Mouse (Mus musculus): Measurements from ENCODE around the gene Parp4.

Parp4 gene

GRCm38 (mm10) chr14:56575416-56575815 lies at the start of gene Parp4, which contains the start of gene Cenpj:
Gene Parp4, plus strand, starts transcription at chr14:56575619.
Gene Cenpj, minus strand, starts transcription at chr14:56575425.
- peak; percentile 43 for DNase-seq

DNA sequence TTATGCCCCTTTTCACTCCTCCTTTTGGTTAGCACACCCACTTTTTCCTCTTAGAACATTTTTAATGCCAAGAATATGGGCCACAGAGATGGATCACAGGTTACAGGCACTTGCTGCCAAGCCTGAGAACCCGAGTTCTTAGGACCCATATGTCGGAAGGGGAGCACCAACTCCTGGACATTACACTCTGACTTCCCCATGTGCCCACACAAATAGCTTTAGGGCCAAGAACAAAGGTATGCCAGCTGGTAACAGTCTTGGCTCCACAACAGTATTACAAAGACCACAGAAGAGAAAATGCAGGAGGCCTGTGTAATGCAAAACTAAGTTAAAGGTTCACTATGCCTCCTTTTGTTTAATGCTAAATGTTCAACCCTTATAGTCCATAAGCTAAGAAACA lies 44.6 kb upstream of the Parp4 start:
- DNase-seq, result no peak

DNA sequence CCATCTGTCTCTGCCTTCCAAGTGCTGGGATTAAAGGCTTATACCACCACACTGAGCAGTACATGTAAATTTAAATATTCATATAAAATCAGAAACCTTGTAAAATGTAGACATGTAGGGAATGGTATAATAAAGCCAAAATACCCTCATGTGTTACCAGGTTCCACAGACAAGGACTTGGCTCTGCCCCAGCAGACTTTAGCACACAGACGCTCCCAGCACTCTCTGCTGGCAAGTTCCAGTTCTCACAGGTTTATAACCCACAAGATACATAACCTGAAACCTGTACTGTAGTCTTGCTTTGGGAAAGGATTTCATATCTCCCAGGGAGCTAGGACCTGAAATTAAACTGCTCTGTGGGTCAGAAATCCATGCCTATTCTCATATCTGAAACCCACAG lies 30.5 kb upstream of the Parp4 start:
- no peak for DNase-seq

DNA sequence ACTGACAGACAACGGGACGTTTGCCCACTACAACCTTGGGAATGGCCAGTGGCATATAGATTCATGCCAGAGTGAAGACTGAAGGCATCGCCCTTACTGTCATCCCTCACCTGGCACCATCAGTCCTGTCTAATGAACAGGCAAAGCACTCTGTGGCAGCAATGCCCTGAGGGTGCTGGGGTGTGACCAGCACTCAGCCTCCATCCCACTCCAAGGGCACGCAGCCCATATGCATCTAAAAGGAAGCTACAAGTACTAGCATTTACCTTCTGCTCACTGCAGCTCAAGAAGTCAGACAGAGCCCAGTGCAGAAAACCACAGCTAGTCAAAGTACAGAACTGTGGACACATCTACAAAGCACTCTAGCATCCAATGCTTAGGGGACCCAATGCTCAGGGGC lies 29.9 kb upstream of the Parp4 start:
- DNase-seq, result no peak

GRCm38 (mm10) chr14:56550960-56551359 lies 24.5 kb upstream of the Parp4 start:
- no peak for DNase-seq

- DNase-seq, result no peak
Measured at GRCm38 (mm10) chr14:56552924-56553323, 22.5 kb upstream of the Parp4 start.

- no peak for DNase-seq
Measured at GRCm38 (mm10) chr14:56553331-56553730, 22.1 kb upstream of the Parp4 start.

DNA sequence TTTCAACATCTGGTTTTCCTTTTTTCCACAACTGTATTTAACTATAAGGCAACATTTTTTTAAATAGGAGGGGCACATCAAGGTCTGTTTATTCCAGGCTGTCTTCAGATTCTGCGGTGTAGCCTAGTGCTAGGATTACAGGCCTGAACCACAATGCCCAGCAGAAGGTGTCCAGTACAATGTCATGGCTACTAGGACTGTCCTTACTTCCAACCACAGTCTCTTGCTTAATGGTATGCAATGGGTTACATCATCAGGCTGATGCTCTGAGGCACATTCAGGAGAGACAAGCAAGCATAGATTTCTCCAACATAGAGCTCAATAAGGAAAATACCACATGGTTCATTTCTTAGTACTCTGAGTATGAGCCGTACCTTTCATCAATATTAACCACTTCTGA lies 20.7 kb upstream of the Parp4 start:
- no peak for DNase-seq

- DNase-seq, result no peak
Measured at GRCm38 (mm10) chr14:56559134-56559533, 16.3 kb upstream of the Parp4 start.

- no peak for DNase-seq
Measured at GRCm38 (mm10) chr14:56567476-56567875, 7.9 kb upstream of the Parp4 start.

DNA sequence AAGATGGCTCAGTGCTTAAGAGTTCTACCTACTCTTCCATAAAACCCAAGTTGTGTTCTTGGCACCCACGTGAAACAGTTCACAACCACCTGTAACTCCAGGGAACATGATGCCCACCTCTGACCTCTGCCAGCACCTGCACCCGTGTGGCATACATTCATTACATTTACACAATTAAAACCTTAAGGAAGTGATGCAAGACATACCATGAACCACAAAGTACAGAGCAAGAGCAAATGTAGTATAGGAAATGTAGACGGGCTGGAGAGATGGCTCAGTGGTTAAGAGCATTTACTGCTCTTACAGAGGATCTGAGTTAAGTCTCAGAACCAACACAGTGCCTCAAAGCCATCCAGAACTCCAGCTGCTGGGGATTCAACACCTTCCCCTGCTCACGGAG lies 6.4 kb upstream of the Parp4 start:
- no peak for DNase-seq

DNA sequence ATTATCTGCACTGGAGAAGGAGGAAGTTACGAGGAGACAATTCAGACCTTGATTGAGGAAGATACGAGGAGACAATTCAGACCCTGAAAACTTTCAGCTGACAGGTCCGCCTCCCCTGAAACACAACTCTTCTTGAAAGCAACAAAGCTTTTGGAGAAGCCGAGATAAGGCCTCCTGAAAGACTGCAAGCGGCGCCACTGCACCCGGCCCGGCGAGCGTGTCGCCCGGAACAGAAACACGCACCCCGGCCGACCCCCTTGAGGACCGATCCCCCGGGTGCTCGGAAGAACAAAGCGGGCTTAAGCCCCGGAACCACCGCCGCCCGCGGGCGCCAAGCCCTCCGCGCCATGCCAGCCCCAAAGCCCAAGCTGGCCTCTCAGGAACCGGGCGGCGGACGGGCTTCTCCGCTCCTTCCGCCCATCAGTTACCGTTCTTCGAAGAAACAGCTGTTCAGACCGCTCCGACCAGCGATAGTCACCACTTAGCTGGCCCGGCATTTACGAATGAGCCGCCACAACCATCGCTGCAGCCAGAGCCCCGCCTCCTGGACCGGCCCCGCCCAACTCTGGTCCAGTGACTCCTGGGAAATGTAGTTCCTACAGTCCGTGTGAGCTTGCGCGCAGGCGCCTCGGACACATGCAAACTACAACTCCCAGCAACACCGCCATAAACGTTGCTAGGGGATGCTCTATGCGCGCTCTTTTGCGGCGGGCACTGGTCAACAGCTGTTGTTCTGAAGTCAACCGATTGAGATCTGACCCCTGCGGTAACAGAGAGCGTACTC lies 3.9 kb upstream of the Parp4 start:
- peak; percentile 93 for DNase-seq

DNA sequence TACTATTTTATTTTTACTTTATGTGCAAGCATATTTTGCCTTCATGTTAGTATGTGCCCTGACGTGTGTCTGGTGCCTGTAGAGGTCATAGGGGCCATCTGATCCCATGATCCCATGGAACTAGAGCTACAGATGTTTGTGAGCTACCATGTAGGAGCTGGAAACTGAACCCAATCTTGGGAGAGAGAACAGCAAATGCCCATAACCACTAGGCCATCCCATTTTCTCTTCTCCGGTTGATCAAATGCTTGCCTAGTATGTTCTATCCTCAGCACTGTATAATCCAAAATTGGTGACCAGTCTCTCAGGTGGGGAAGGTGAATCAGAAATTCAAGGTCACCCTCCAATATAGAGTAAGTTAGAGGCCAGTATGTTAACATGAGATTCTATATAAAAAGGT lies 2.9 kb upstream of the Parp4 start:
- DNase-seq, result no peak

DNA sequence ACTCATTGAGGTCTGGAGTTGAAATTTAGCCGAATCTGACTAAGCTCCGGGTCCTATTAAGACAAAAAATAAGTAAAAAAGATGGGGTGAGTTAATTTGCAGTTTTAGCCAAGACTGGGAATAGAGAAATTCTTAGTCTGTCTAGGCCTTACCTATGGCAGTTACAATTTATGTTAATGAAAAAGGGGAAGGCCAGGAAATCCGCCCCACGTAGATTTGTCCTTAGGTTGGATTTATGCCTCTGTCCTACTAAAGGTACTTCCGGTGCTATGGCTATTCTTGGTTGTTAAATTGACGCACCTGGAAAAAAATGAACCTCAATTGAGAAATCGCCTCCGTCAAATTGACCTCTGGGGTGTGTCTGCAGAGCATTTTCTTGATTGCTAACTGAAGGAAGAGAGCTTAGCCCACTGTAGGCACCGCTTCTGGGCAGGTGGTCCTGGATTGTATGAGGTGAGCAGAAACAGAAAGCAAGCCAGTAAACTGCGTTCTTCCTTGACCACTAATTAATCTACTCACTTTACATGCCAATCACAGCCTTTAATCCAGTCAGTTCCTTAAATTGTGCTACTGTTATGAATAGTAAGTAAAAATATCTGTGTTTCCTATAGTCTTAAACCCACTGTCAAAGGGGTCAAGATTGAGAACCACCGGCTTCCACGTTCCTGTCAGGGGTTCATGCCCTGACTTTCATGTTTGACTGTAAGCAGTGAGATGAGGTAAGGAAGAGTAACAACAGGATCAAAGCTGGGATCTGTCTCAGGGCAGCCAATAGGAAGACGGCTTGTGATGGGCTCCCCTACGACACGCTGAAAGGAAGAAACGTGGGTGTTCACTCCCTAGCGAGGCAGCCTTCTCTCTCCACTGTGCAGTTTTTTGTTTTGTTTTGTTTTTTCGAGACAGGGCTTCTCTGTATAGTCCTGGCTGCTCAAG lies 816 bp downstream of the Parp4 start:
- no peak for DNase-seq

GRCm38 (mm10) chr14:56579011-56579410 lies 3.6 kb downstream of the Parp4 start:
- no peak for DNase-seq

- no peak for DNase-seq
Measured at GRCm38 (mm10) chr14:56581117-56581516, 5.7 kb downstream of the Parp4 start.

- no peak for DNase-seq
Measured at GRCm38 (mm10) chr14:56582294-56582693, 6.9 kb downstream of the Parp4 start.

DNA sequence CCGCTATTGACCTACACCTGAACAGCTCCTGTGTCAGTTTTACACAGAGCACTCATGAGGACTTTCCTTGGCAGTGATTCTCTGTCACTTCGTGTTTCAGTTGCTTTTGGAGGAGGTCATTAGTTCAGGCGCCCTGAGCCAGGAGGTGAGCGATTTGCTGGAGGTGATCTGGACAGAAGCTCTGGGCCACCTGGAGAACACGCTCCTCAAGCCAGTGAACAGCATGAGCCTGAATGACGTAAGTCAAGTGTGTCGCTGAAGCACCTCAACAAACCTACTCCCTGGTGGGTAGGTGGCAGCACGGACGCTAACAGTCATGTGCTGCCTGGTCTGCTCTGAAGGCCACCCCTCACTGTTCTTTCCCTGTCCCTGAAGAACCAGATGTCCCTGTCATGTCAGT lies 16.8 kb downstream of the Parp4 start:
- no peak for DNase-seq

GRCm38 (mm10) chr14:56594811-56595210 lies 19.4 kb downstream of the Parp4 start:
- no peak for DNase-seq

DNA sequence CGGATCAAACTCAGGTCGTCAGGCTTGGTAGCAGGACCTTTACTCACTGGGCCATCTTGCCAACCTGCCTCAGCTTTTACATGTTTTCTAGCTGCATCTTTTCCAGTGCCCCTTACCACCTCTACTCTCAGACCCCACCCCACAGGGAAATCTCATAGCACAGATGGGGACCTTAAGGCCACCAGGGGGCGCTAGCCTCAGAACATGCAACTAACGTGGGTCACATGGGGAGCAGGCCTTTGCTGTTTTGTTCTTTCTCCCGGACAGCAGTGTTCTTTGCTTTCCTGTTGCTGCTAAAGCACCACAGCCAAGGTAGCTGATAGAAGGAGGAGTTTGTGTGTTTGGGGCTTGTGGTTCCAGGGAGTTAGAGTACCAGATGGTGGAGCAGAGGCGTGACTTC lies 23.3 kb downstream of the Parp4 start:
- no peak for DNase-seq

GRCm38 (mm10) chr14:56602069-56602468 lies 26.6 kb downstream of the Parp4 start:
- DNase-seq, result no peak

DNA sequence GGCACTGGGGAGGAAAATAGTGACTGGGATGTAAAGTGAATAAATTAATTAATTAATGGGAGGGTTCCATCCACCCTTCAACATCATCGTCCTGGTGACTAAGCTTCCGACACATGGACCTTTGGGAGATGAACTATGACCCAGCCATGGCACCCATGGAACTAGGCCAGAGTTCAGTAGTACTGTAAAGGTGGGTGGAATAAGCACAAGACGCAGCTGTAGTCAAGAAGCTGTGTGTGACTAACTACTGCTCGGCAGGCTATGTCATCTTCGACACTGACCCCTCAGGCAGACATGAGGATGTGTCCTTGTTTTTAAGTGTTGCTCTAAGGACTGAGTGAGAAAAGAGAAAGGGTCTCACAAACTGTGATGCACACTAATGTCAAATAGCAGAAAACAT lies 29.0 kb downstream of the Parp4 start:
- DNase-seq, result no peak

GRCm38 (mm10) chr14:56605136-56605535 lies 29.7 kb downstream of the Parp4 start:
- no peak for DNase-seq

- DNase-seq, result no peak
Measured at GRCm38 (mm10) chr14:56613212-56613611, 37.8 kb downstream of the Parp4 start.
